31 mouse cellular contexts compared by ENCODE assay signal in genomic region chr15:30562375-30562774, GRCm38 (mm10).
A peak's percentile ranks its signal among the peaks of the same experiment; 100 is the strongest.
DNase-seq lines count a peak whose midpoint lies in the region; ATAC-seq and TF ChIP-seq lines count a peak whose summit lies in the region.
"Had no signal": no experiment of that assay in that cellular context is flagged by ENCODE, and none has a peak within 500 bp of the region (broad histone marks: within the 10 kb centered on the region; RNA-seq: fewer than 3 reads in every experiment).

No protein-coding gene starts in this region.

- no peak overlapping the region for H3K4me2 ChIP-seq in limb, embryonic 13.5 days (replicated peaks)
- H3K4me2 ChIP-seq: embryonic facial prominence, embryonic 15.5 days; forebrain, embryonic 12.5 days; heart, embryonic 13.5 days; hindbrain, embryonic 14.5 days; kidney, embryonic 15.5 days; liver, embryonic 15.5 days; midbrain, embryonic 15.5 days; neural tube, embryonic 15.5 days had no signal

- H3K27me3 ChIP-seq in limb, embryonic 13.5 days: no peaks in the 10 kb centered on the region
- no peaks in the 10 kb centered on the region for H3K27me3 ChIP-seq in limb, embryonic 10.5 days (ENCODE audit: low read depth, poor library complexity, severe bottlenecking)
- no peaks in the 10 kb centered on the region for H3K27me3 ChIP-seq in Patski
- H3K27me3 ChIP-seq: CH12.LX; embryonic facial prominence, embryonic 15.5 days; forebrain, embryonic 12.5 days; heart, embryonic 13.5 days; kidney, embryonic 15.5 days; liver, embryonic 15.5 days; midbrain, embryonic 15.5 days; neural tube, embryonic 15.5 days had no signal

- TF ChIP-seq CTCF in Patski (IDR thresholded peaks at IDR 0.05): no peak

- H3K4me1 ChIP-seq in limb, embryonic 13.5 days: peaks cover 6% of the 10 kb centered on the region
- H3K4me1 ChIP-seq in limb, embryonic 10.5 days: no peaks in the 10 kb centered on the region
- H3K4me1 ChIP-seq: embryonic facial prominence, embryonic 15.5 days; kidney, embryonic 15.5 days; liver, embryonic 15.5 days; midbrain, embryonic 15.5 days; neural tube, embryonic 15.5 days had no signal

- in situ Hi-C loops in Patski (cut with MboI; ENCODE audit: low pct_unique_long_range_greater_than_20kb): no loop called here

- POLR2A ChIA-PET in Patski (lab: Charles Lee): no interaction called here

- CTCF ChIA-PET in Patski (lab: Charles Lee): interaction anchor here (0.9 to 1.7 kb wide), 3 partner anchors 9 to 13 kb away, joined by 3 read pairs; no protein-coding TSS in a partner anchor

- no peak overlapping the region for H3K27ac ChIP-seq in limb, embryonic 13.5 days
- H3K27ac ChIP-seq in limb, embryonic 10.5 days: no peak overlapping the region
- H3K27ac ChIP-seq: embryonic facial prominence, embryonic 15.5 days; forebrain, embryonic 12.5 days; heart, embryonic 13.5 days; hindbrain, embryonic 14.5 days; kidney, embryonic 15.5 days; liver, embryonic 15.5 days; midbrain, embryonic 10.5 days; midbrain, embryonic 15.5 days; neural tube, embryonic 15.5 days had no signal

- DNase-seq in limb, embryonic 10.5 days (ENCODE audit: low spot score): no peak
- DNase-seq in Patski (ENCODE audit: low read depth, low spot score): no peak
- DNase-seq in embryo, embryonic 10.5 days (ENCODE audit: low spot score): peak; percentile 9
- no peak for DNase-seq in layer of hippocampus, adult 18-20 months (ENCODE audit: low spot score in 2 of 2)
- no peak for DNase-seq in frontal cortex, postnatal 14 days (ENCODE audit: low spot score in 2 of 2)
- DNase-seq: adrenal gland, adult 2 months; adrenal gland, postnatal 36 days; cerebellum, adult 2 months; cerebellum, postnatal 14 days; gastrocnemius, postnatal 10 days; heart, postnatal 10 days; kidney, postnatal 4 days; layer of hippocampus, postnatal 36 days; left cerebral cortex, postnatal 4 days; liver; lung, postnatal 10 days; retina, postnatal 1 day; right cerebral cortex, postnatal 14 days; thymus, postnatal 4 days had no signal

- no peaks in the 10 kb centered on the region for H3K36me3 ChIP-seq in limb, embryonic 13.5 days
- H3K36me3 ChIP-seq in limb, embryonic 10.5 days: no peaks in the 10 kb centered on the region
- H3K36me3 ChIP-seq: embryonic facial prominence, embryonic 15.5 days; forebrain, embryonic 12.5 days; heart, embryonic 13.5 days; kidney, embryonic 15.5 days; liver, embryonic 15.5 days; midbrain, embryonic 10.5 days; midbrain, embryonic 15.5 days; neural tube, embryonic 15.5 days had no signal

- ATAC-seq in limb, embryonic 13.5 days (ENCODE audit: low FRiP score, low read depth): 0 out of 2 replicates have a peak, but pooled peaks have one; percentile 36
- ATAC-seq in Patski: peak; percentile 97
- ATAC-seq: intestine, postnatal 0 days; midbrain, embryonic 15.5 days had no signal

- WGBS in limb, embryonic 13.5 days: 68% methylated on average over 5 of the region's 5 CpGs
- WGBS in limb, embryonic 10.5 days: 81% methylated on average over 5 of the region's 5 CpGs

- no peak overlapping the region for H3K4me3 ChIP-seq in limb, embryonic 13.5 days
- no peak overlapping the region for H3K4me3 ChIP-seq in limb, embryonic 10.5 days
- H3K4me3 ChIP-seq: embryonic facial prominence, embryonic 15.5 days; forebrain, embryonic 12.5 days; heart, embryonic 13.5 days; kidney, embryonic 15.5 days; liver, embryonic 15.5 days; midbrain, embryonic 10.5 days; midbrain, embryonic 15.5 days; neural tube, embryonic 15.5 days had no signal

- no peak overlapping the region for H3K9ac ChIP-seq in limb, embryonic 13.5 days
- H3K9ac ChIP-seq: embryonic facial prominence, embryonic 15.5 days; forebrain, embryonic 12.5 days; heart, embryonic 13.5 days; hindbrain, embryonic 14.5 days; kidney, embryonic 15.5 days; liver, embryonic 15.5 days; midbrain, embryonic 15.5 days; neural tube, embryonic 15.5 days had no signal

- H3K9me3 ChIP-seq in limb, embryonic 13.5 days: no peaks in the 10 kb centered on the region
- no peaks in the 10 kb centered on the region for H3K9me3 ChIP-seq in limb, embryonic 10.5 days (replicated peaks)
- H3K9me3 ChIP-seq: embryonic facial prominence, embryonic 15.5 days; forebrain, embryonic 12.5 days; heart, embryonic 13.5 days; kidney, embryonic 15.5 days; liver, embryonic 15.5 days; midbrain, embryonic 10.5 days; midbrain, embryonic 15.5 days; neural tube, embryonic 15.5 days had no signal
